Mouse (Mus musculus): ENCODE results near the gene Ube2j1.

DNA sequence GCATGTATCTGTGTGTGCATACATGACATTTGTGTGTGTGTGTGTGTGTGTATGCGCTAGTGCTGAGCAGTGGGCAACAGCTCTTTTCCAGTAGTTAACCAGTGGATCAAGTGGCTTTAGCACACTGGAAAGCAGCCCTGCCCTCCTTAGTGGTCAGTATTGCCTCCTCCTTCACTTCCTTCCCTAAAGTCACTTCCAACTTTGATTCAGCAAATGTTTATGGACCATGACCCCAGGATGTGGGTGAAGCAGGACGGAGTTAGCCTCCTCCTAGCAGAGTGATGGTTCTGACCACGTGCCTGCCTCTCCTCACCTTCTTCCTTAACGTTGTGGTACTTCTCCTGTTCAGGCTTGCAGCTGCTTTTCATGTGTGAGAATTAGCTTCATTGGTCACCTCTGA, 8.6 kb downstream of the Ube2j1 start:
- TF ChIP-seq GATA1 (IDR thresholded peaks at IDR 0.05; ENCODE audit: borderline replicate concordance, low read length) (no peak), FLI1 (IDR thresholded peaks at IDR 0.05; ENCODE audit: low read length) (no peak)
